Comparison of ENCODE assay signal across 8 mouse cellular contexts in genomic region chr9:21264272-21264999, GRCm38 (mm10). TPM values are rescaled to one million over a fixed set of nuclear protein-coding genes. Genes with fewer than 3 reads are reported as not detected.
DNase-seq lines count a peak whose midpoint lies in the region; ATAC-seq and TF ChIP-seq lines count a peak whose summit lies in the region.

No protein-coding gene starts in this region.

- no peak for TF ChIP-seq EP300 in MEL (IDR thresholded peaks at IDR 0.05; ENCODE audit: low read depth in 1 of 2, low read length in 2 of 2)

- no peak for DNase-seq in heart, adult 18-20 months
- DNase-seq in MEL (ENCODE audit: low read depth, low spot score) = peak; percentile 98
- DNase-seq in thymus, postnatal 14 days = no peak
- DNase-seq in T-cell, adult 2 months (ENCODE audit: low spot score) = no peak
- DNase-seq in frontal cortex, postnatal 14 days (ENCODE audit: low spot score in 2 of 2) = no peak

- peak overlapping the region; percentile 70 for H3K4me2 ChIP-seq in heart, embryonic 14.5 days (ENCODE audit: low read length)
- H3K4me2 ChIP-seq in forebrain, embryonic 12.5 days = peak overlapping the region; percentile 86
- H3K4me2 ChIP-seq in liver, embryonic 12.5 days = peak overlapping the region; percentile 83

- no peaks in the 10 kb centered on the region for H3K9me3 ChIP-seq in heart, embryonic 14.5 days (ENCODE audit: control insufficient read depth, low read length)
- no peaks in the 10 kb centered on the region for H3K9me3 ChIP-seq in MEL (replicated peaks; ENCODE audit: insufficient read depth, low read length)
- no peaks in the 10 kb centered on the region for H3K9me3 ChIP-seq in forebrain, embryonic 12.5 days
- H3K9me3 ChIP-seq in liver, embryonic 12.5 days (replicated peaks) = no peaks in the 10 kb centered on the region

- no peak for TF ChIP-seq CTCF in MEL (IDR thresholded peaks at IDR 0.05 in 2 of 3, conservative IDR thresholded peaks at IDR 0.05 in 1 of 3; ENCODE audit: control insufficient read depth in 1 of 3, insufficient read depth in 1 of 3, low read depth in 2 of 3, low read length in 3 of 3, poor library complexity in 1 of 3, severe bottlenecking in 1 of 3)

- peak overlapping the region; percentile 72 to 77 for H3K27ac ChIP-seq in heart, embryonic 14.5 days (replicated peaks in 1 of 2; ENCODE audit: control insufficient read depth in 1 of 2, insufficient read depth in 1 of 2, low read depth in 2 of 2, low read length in 2 of 2)
- peak overlapping the region; percentile 84 for H3K27ac ChIP-seq in MEL (ENCODE audit: control insufficient read depth, low read depth, low read length)
- H3K27ac ChIP-seq in forebrain, embryonic 12.5 days = peak overlapping the region; percentile 75
- H3K27ac ChIP-seq in liver, embryonic 12.5 days = peak overlapping the region; percentile 100

- ATAC-seq in heart, embryonic 14.5 days (ENCODE audit: insufficient number of reproducible peaks, insufficient read depth, low FRiP score, low read depth) = 0 out of 2 replicates have a peak, but pooled peaks have one; percentile 2
- peak; percentile 12; the same call in 1 of the 2 replicates for ATAC-seq in forebrain, embryonic 12.5 days (ENCODE audit: low FRiP score)
- ATAC-seq in liver, embryonic 12.5 days = peak; percentile 81

- no peak for TF ChIP-seq POLR2A in MEL (IDR thresholded peaks at IDR 0.05; ENCODE audit: control insufficient read depth in 1 of 2, insufficient read depth in 1 of 2, low read depth in 1 of 2, low read length in 2 of 2, poor library complexity in 1 of 2)

- no peaks in the 10 kb centered on the region for H3K27me3 ChIP-seq in heart, embryonic 14.5 days (ENCODE audit: control insufficient read depth, insufficient read depth, low read length)
- H3K27me3 ChIP-seq in MEL (ENCODE audit: control insufficient read depth in 1 of 2, insufficient read depth in 2 of 2, low read length in 2 of 2) = no peaks in the 10 kb centered on the region
- 0 out of 2 replicates have a peak, but pooled peaks cover 3% of the 10 kb centered on the region for H3K27me3 ChIP-seq in forebrain, embryonic 12.5 days
- no peaks in the 10 kb centered on the region for H3K27me3 ChIP-seq in liver, embryonic 12.5 days (replicated peaks)

- 14% methylated on average over 17 of the region's 17 CpGs for WGBS in heart, embryonic 14.5 days
- WGBS in forebrain, embryonic 12.5 days = 17% methylated on average over 17 of the region's 17 CpGs
- WGBS in liver, embryonic 12.5 days (ENCODE audit: insufficient replicate concordance) = 9% methylated on average over 17 of the region's 17 CpGs

- peaks cover 7 to 24% of the 10 kb centered on the region in 2 experiments for H3K4me1 ChIP-seq in heart, embryonic 14.5 days (ENCODE audit: control insufficient read depth in 2 of 2, insufficient read depth in 2 of 2, low read length in 2 of 2)
- H3K4me1 ChIP-seq in MEL (ENCODE audit: control insufficient read depth in 1 of 2, insufficient read depth in 2 of 2, low read length in 2 of 2) = peaks cover 27 to 52% of the 10 kb centered on the region in 2 experiments
- peaks cover 22% of the 10 kb centered on the region for H3K4me1 ChIP-seq in forebrain, embryonic 12.5 days
- H3K4me1 ChIP-seq in liver, embryonic 12.5 days = peaks cover 69% of the 10 kb centered on the region

- peak overlapping the region; percentile 91 for H3K9ac ChIP-seq in heart, embryonic 14.5 days (ENCODE audit: low read length)
- peak overlapping the region; percentile 65 for H3K9ac ChIP-seq in MEL (ENCODE audit: control insufficient read depth, low read depth, low read length, poor library complexity, severe bottlenecking)
- H3K9ac ChIP-seq in forebrain, embryonic 12.5 days = peak overlapping the region; percentile 83
- peak overlapping the region; percentile 73 for H3K9ac ChIP-seq in liver, embryonic 12.5 days

- peaks cover 22% of the 10 kb centered on the region for H3K79me2 ChIP-seq in MEL (ENCODE audit: control insufficient read depth, insufficient read depth, low read length, poor library complexity)

- TF ChIP-seq RAD21 in MEL (IDR thresholded peaks at IDR 0.05; ENCODE audit: low read depth, low read length) = no peak

- H3K36me3 ChIP-seq in heart, embryonic 14.5 days (ENCODE audit: control insufficient read depth, insufficient read depth, low read length) = peaks cover 31% of the 10 kb centered on the region
- H3K36me3 ChIP-seq in MEL (ENCODE audit: control insufficient read depth in 1 of 2, insufficient read depth in 2 of 2, low read length in 2 of 2) = peaks cover 16 to 41% of the 10 kb centered on the region in 2 experiments
- H3K36me3 ChIP-seq in forebrain, embryonic 12.5 days (replicated peaks) = peaks cover 28% of the 10 kb centered on the region
- peaks cover 32% of the 10 kb centered on the region for H3K36me3 ChIP-seq in liver, embryonic 12.5 days

- peak overlapping the region; percentile 44 to 86 for H3K4me3 ChIP-seq in heart, embryonic 14.5 days (ENCODE audit: control insufficient read depth in 1 of 2, insufficient read depth in 1 of 2, low read depth in 1 of 2, low read length in 2 of 2)
- H3K4me3 ChIP-seq in MEL (ENCODE audit: control insufficient read depth in 1 of 2, insufficient read depth in 1 of 2, low read depth in 2 of 2, low read length in 2 of 2) = peak overlapping the region; percentile 55 to 56
- peak overlapping the region; percentile 84 for H3K4me3 ChIP-seq in forebrain, embryonic 12.5 days (replicated peaks)
- H3K4me3 ChIP-seq in liver, embryonic 12.5 days = peak overlapping the region; percentile 98

TF ChIP-seq in MEL, 35 proteins besides CTCF, POLR2A, EP300 and RAD21:
- no peak for TF ChIP-seq NRF1 (IDR thresholded peaks at IDR 0.05; ENCODE audit: insufficient read depth, low read depth, low read length, poor library complexity, severe bottlenecking)
- peak; percentile 78 for TF ChIP-seq GATA1 (IDR thresholded peaks at IDR 0.05; ENCODE audit: low read depth, low read length)
- 0 out of 2 replicates have a peak, but pooled peaks have one; percentile 33 for TF ChIP-seq UBTF (IDR thresholded peaks at IDR 0.05; ENCODE audit: borderline replicate concordance, insufficient read depth, low read depth, low read length)
- TF ChIP-seq KAT2A (conservative IDR thresholded peaks at IDR 0.05; ENCODE audit: low read depth, low read length) = no peak
- peak; percentile 99 for TF ChIP-seq TBP (IDR thresholded peaks at IDR 0.05; ENCODE audit: low read depth, low read length)
- TF ChIP-seq TAL1 (IDR thresholded peaks at IDR 0.05; ENCODE audit: low read length) = peak; percentile 96

RNA-seq across cellular contexts. Expression of gene Atg4d, which starts 0.7 kb away (rescaled TPM):
- 47.2 and 51.4 TPM in 2 replicates for polyA plus RNA-seq in heart, embryonic 14.5 days (2014; fragmentation: Nextera tagmentation; extraction: Ambion mirVana)
- 100 to 1,000 TPM in 1 of 2 experiments, 10 to 100 TPM in 1; 82.0 to 101 TPM for total RNA-seq in heart, adult 18-20 months (2021)
- 76.4 and 83.9 TPM in 2 replicates for total RNA-seq in MEL (2012; rRNA removed)
- 10 to 100 TPM in 1 of 2 experiments, not detected in 1; 99.7 TPM for polyA plus RNA-seq in MEL (2012; ENCODE audit: insufficient read depth in 1 of 2, insufficient read length in 2 of 2, low read depth in 1 of 2, low replicate concordance in 2 of 2, missing spikeins in 1 of 2)
- 47.4 and 50.7 TPM in 2 replicates for polyA plus RNA-seq in forebrain, embryonic 12.5 days (2016; fragmentation: Nextera tagmentation; extraction: Ambion mirVana)
- polyA plus RNA-seq in liver, embryonic 12.5 days (2016; fragmentation: Nextera tagmentation; extraction: Ambion mirVana) = 85.7 and 85.9 TPM in 2 replicates

RNA-seq across cellular contexts. Expression of gene S1pr5, which starts 16.2 kb away (rescaled TPM):
- polyA plus RNA-seq in heart, embryonic 14.5 days (2014; fragmentation: Nextera tagmentation; extraction: Ambion mirVana) = 0.18 and 0.26 TPM in 2 replicates
- total RNA-seq in heart, adult 18-20 months (2021) = 1 to 10 TPM in 1 of 2 experiments, under 1 TPM in 1; 0.89 to 1.5 TPM
- total RNA-seq in MEL (2012; rRNA removed) = 0.04 TPM in 1 of 2 replicates, not detected in the other
- under 1 TPM in 1 of 2 experiments, not detected in 1; 0.08 TPM for polyA plus RNA-seq in MEL (2012; ENCODE audit: insufficient read depth in 1 of 2, insufficient read length in 2 of 2, low read depth in 1 of 2, low replicate concordance in 2 of 2, missing spikeins in 1 of 2)
- 0.33 and 0.38 TPM in 2 replicates for polyA plus RNA-seq in forebrain, embryonic 12.5 days (2016; fragmentation: Nextera tagmentation; extraction: Ambion mirVana)
- polyA plus RNA-seq in liver, embryonic 12.5 days (2016; fragmentation: Nextera tagmentation; extraction: Ambion mirVana) = 0.10 and 0.12 TPM in 2 replicates

RNA-seq across cellular contexts. Expression of gene Kri1, which starts 23.3 kb away (rescaled TPM):
- polyA plus RNA-seq in heart, embryonic 14.5 days (2014; fragmentation: Nextera tagmentation; extraction: Ambion mirVana) = 7.6 and 12.6 TPM in 2 replicates
- 10 to 100 TPM; 10.6 to 17.2 TPM for total RNA-seq in heart, adult 18-20 months (2021)
- total RNA-seq in MEL (2012; rRNA removed) = 175 and 199 TPM in 2 replicates
- 100 to 1,000 TPM in 1 of 2 experiments, 10 to 100 TPM in 1; 76.1 to 233 TPM for polyA plus RNA-seq in MEL (2012; ENCODE audit: insufficient read depth in 1 of 2, insufficient read length in 2 of 2, low read depth in 1 of 2, low replicate concordance in 2 of 2, missing spikeins in 1 of 2)
- 19.5 and 20.8 TPM in 2 replicates for polyA plus RNA-seq in forebrain, embryonic 12.5 days (2016; fragmentation: Nextera tagmentation; extraction: Ambion mirVana)
- 14.5 and 15.5 TPM in 2 replicates for polyA plus RNA-seq in liver, embryonic 12.5 days (2016; fragmentation: Nextera tagmentation; extraction: Ambion mirVana)

RNA-seq across cellular contexts. Expression of gene Keap1, which starts 25.3 kb away (rescaled TPM):
- 31.5 and 32.3 TPM in 2 replicates for polyA plus RNA-seq in heart, embryonic 14.5 days (2014; fragmentation: Nextera tagmentation; extraction: Ambion mirVana)
- 10 to 100 TPM; 43.1 to 44.5 TPM for total RNA-seq in heart, adult 18-20 months (2021)
- 168 and 174 TPM in 2 replicates for total RNA-seq in MEL (2012; rRNA removed)
- 100 to 1,000 TPM in 1 of 2 experiments, 10 to 100 TPM in 1; 67.5 to 171 TPM for polyA plus RNA-seq in MEL (2012; ENCODE audit: insufficient read depth in 1 of 2, insufficient read length in 2 of 2, low read depth in 1 of 2, low replicate concordance in 2 of 2, missing spikeins in 1 of 2)
- polyA plus RNA-seq in forebrain, embryonic 12.5 days (2016; fragmentation: Nextera tagmentation; extraction: Ambion mirVana) = 47.5 and 49.6 TPM in 2 replicates
- 39.8 and 41.6 TPM in 2 replicates for polyA plus RNA-seq in liver, embryonic 12.5 days (2016; fragmentation: Nextera tagmentation; extraction: Ambion mirVana)

RNA-seq across cellular contexts. Expression of gene Cdkn2d, which starts 26.8 kb away (rescaled TPM):
- polyA plus RNA-seq in heart, embryonic 14.5 days (2014; fragmentation: Nextera tagmentation; extraction: Ambion mirVana) = 94.7 and 96.9 TPM in 2 replicates
- total RNA-seq in heart, adult 18-20 months (2021) = 10 to 100 TPM; 14.3 to 15.9 TPM
- 40.1 and 55.2 TPM in 2 replicates for total RNA-seq in MEL (2012; rRNA removed)
- polyA plus RNA-seq in MEL (2012; ENCODE audit: insufficient read depth in 1 of 2, insufficient read length in 2 of 2, low read depth in 1 of 2, low replicate concordance in 2 of 2, missing spikeins in 1 of 2) = 10 to 100 TPM in 1 of 2 experiments, not detected in 1; 67.9 TPM
- polyA plus RNA-seq in forebrain, embryonic 12.5 days (2016; fragmentation: Nextera tagmentation; extraction: Ambion mirVana) = 70.6 and 74.5 TPM in 2 replicates
- 87.4 and 88.6 TPM in 2 replicates for polyA plus RNA-seq in liver, embryonic 12.5 days (2016; fragmentation: Nextera tagmentation; extraction: Ambion mirVana)

Comparison
In these comparisons a context has a peak if more than half of its experiments do, and no peak if none do; other contexts are left out.
1. ATAC-seq: peak in every context shown above with its lines; median percentile 81 in liver, embryonic 12.5 days; 12 in forebrain, embryonic 12.5 days; 2 in heart, embryonic 14.5 days.